Mouse (Mus musculus): Measurements from ENCODE around the gene Aldh3a2. TPM values are rescaled to one million over a fixed set of nuclear protein-coding genes. Genes with fewer than 3 reads are reported as not detected.

Gene Aldh3a2
- 24.3 TPM for polyA plus RNA-seq (2014; fragmentation: Illumina TruSeq; extraction: RNeasy Lipid Tissue Mini Kit (QIAGEN cat#74804); ENCODE audit: low read depth, low replicate concordance)

DNA sequence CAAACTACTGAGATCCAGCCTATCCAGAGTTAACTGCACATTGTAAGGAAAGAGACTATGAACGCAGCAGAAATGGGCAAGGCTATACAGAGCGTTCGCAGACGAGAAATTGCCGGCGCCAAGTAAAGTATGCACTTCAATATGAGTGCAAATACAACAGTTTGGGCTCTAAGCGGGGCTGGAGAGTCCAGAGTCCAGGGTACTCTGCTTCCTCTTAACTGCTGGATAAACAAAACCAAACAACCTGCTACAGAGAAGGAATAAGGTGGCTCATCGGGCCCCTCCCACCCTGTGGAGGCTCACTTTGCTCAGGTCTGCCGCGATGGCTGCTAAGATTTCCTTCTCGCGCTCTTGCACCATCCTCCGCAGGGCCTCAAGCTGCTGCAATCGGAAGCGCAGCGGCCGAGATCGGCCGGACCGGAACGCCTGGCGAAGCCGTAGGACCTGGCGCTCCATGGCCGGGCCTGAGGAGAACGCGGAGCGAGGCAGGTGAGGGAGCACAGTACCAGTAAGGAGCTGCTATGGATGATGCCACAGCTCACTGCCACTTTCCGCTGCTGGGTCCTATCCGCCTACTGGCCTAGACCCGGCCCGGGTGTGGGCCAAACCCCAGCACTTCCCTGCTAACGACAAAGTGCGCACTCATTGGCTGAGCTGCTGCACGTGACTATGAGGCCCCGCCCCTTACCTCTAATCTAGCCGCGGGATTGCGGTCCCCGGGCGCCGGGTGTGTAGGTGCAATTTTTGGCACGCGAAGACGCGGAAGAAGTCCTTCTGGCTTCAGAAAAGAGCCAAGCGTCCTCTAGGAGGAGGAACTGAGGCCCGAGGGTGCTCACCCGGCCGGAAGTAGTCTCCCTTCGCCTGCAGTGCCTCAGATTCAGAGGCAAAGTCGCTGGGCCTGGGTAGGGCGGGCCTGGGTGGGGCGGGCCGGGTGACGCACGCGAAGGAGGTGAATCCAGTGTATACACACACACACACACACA lies at the start of gene Aldh3a2:
Gene Aldh3a2, minus strand, starts transcription at position 914 of the 983 bp plus-strand sequence.

DNA sequence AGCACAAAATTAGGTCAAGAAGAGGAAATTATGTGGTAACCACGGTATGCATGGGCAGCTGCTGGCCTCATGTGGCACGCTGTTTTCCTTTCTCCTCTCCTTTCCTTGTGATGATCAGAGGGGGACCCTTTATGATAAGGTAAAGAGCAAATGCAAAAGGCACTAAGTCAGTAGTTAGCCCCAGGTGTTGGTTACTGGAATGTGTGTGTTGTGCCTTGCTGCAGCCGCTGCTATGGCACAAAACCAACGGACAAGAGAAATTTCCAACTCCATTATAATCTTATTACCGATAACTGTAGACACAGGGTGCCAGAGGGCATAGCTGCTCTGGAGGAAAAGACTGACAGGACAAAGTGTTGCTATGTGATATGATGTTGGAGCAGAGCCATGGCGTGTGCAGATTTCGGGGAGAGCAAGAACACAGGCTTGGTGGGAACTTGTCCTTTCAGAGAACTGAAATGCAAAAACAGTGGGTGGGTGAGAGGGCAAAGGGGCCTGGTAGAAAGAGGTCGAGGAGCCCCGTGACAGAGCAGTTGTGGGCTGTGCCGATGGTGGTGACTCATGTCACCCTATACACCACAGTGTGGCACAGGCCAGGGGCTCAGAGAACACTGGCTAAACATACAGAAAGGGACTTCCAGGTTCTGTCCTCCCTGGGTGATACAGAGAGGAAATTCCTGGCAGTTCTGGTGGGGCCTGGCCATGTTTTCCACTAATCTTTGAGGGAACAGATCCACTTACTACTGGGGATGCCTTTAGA lies 59.6 kb downstream of the Aldh3a2 start, which contains the start of gene Aldh3a1:
Gene Aldh3a1, plus strand, starts transcription at position 51 of the 760 bp plus-strand sequence.

GRCm38 (mm10) chr11:61174821-61175658 lies 92.2 kb downstream of the Aldh3a2 start, which contains the start of gene Usp22:
Usp22 (minus strand) TSS chr11:61175055.

Other genes with a start within 250 kb of the Aldh3a2 start
- not detected for gene Kcnj12, start 244.9 kb downstream of the Aldh3a2 start, polyA plus RNA-seq (2014; fragmentation: Illumina TruSeq; extraction: RNeasy Lipid Tissue Mini Kit (QIAGEN cat#74804); ENCODE audit: low read depth, low replicate concordance)
- gene Tnfrsf13b, start 140.7 kb downstream of the Aldh3a2 start, polyA plus RNA-seq (2014; fragmentation: Illumina TruSeq; extraction: RNeasy Lipid Tissue Mini Kit (QIAGEN cat#74804); ENCODE audit: low read depth, low replicate concordance), result 0.15 TPM
- 9.9 TPM for gene Usp22, start 92.4 kb downstream of the Aldh3a2 start, polyA plus RNA-seq (2014; fragmentation: Illumina TruSeq; extraction: RNeasy Lipid Tissue Mini Kit (QIAGEN cat#74804); ENCODE audit: low read depth, low replicate concordance)
- gene Aldh3a1, start 59.9 kb downstream of the Aldh3a2 start, polyA plus RNA-seq (2014; fragmentation: Illumina TruSeq; extraction: RNeasy Lipid Tissue Mini Kit (QIAGEN cat#74804); ENCODE audit: low read depth, low replicate concordance), result 0.70 TPM
- 6.5 TPM for gene Slc47a2, start 75.4 kb upstream of the Aldh3a2 start, polyA plus RNA-seq (2014; fragmentation: Illumina TruSeq; extraction: RNeasy Lipid Tissue Mini Kit (QIAGEN cat#74804); ENCODE audit: low read depth, low replicate concordance)
- 1.2 TPM for gene Slc47a1, start 110.9 kb upstream of the Aldh3a2 start, polyA plus RNA-seq (2014; fragmentation: Illumina TruSeq; extraction: RNeasy Lipid Tissue Mini Kit (QIAGEN cat#74804); ENCODE audit: low read depth, low replicate concordance)
- 0.78 TPM for gene Rnf112, start 186.7 kb upstream of the Aldh3a2 start, polyA plus RNA-seq (2014; fragmentation: Illumina TruSeq; extraction: RNeasy Lipid Tissue Mini Kit (QIAGEN cat#74804); ENCODE audit: low read depth, low replicate concordance)
- 1.2 TPM for gene Mfap4, start 218.0 kb upstream of the Aldh3a2 start, polyA plus RNA-seq (2014; fragmentation: Illumina TruSeq; extraction: RNeasy Lipid Tissue Mini Kit (QIAGEN cat#74804); ENCODE audit: low read depth, low replicate concordance)
- gene Mapk7, start 226.9 kb upstream of the Aldh3a2 start, polyA plus RNA-seq (2014; fragmentation: Illumina TruSeq; extraction: RNeasy Lipid Tissue Mini Kit (QIAGEN cat#74804); ENCODE audit: low read depth, low replicate concordance), result 1.8 TPM
- 11.4 TPM for gene B9d1, start 237.7 kb upstream of the Aldh3a2 start, polyA plus RNA-seq (2014; fragmentation: Illumina TruSeq; extraction: RNeasy Lipid Tissue Mini Kit (QIAGEN cat#74804); ENCODE audit: low read depth, low replicate concordance)

Measured in testis, adult 10 weeks (tissue).